ENCODE assay signal across 8 mouse cellular contexts in the genomic region with DNA sequence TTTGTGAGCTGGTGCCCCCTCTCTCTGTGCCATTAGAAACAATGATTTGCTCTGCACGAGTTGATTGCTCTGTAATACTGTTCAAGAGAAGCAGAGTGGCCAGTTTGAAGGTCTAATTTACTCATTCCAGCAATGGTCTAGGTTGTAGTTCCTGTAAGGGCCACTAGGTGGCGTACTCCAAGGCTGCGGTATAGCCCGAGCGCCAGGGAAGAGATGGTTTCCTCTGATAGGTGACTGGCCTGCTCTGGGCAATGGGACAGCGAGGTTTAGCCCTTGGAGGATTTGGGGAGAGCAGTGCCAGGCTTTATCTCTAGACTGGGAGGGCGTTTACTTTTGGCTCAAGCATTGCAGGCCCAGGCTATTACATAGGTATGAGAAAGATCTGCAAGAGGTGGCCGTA.
DNase-seq lines count a peak whose midpoint lies in the region; ATAC-seq lines count a peak whose summit lies in the region.

No protein-coding gene starts in this region.

- DNase-seq in CD4-positive, CD25-positive, alpha-beta regulatory T cell, adult 2 months (ENCODE audit: low read depth, low spot score), result peak; percentile 55
- DNase-seq in layer of hippocampus, postnatal 10 days (ENCODE audit: low spot score in 2 of 2), result peak; percentile 41 to 53
- DNase-seq in layer of hippocampus, postnatal 36 days, result no peak
- peak; percentile 74 for DNase-seq in c-Kit-positive CD71-positive TER-119-positive erythroid progenitor cells, embryonic 14.5 days (ENCODE audit: low spot score)
- peak; percentile 53 to 63 for DNase-seq in kidney, postnatal 4 days
- DNase-seq in urinary bladder, adult 2 months (ENCODE audit: low spot score), result no peak

- ATAC-seq in CD4-positive, CD25-positive, alpha-beta regulatory T cell, adult 4 months, result no peak
- ATAC-seq in neutrophil, adult 5-6 weeks (ENCODE audit: extremely low read depth, insufficient number of reproducible peaks, low FRiP score, poor library complexity, severe bottlenecking), result peak; percentile 43; the same call in 1 of the 2 replicates

Comparison
In these comparisons a context has a peak if more than half of its experiments do, and no peak if none do; other contexts are left out.
1. DNase-seq: peak in CD4-positive, CD25-positive, alpha-beta regulatory T cell, adult 2 months (single experiment), layer of hippocampus, postnatal 10 days (2 of 2), c-Kit-positive CD71-positive TER-119-positive erythroid progenitor cells, embryonic 14.5 days (single experiment) and kidney, postnatal 4 days (2 of 2); none in layer of hippocampus, postnatal 36 days (0 of 2) and urinary bladder, adult 2 months (single experiment).